Mouse (Mus musculus) kidney, adult 2 months (tissue): Measurements from ENCODE around the gene Myo9b. TPM values are rescaled to one million over a fixed set of nuclear protein-coding genes. Genes with fewer than 3 reads are reported as not detected.
A peak's percentile ranks its signal among the peaks of the same experiment; 100 is the strongest.

Source experiments
- DNase-seq: peaks from one replicate; pipeline ENCODE4 v3.0.0; 2021
- H3K27ac ChIP-seq: fragments of 200-500 bp; 2 replicates; pipeline ENCODE4 v1.5.1; 2012; ENCODE audit warnings: low read depth, low read length, control low read depth, inconsistent platforms; ENCODE audit not compliant: insufficient read depth
- H3K27me3 ChIP-seq: fragments of 200-500 bp; replicated peaks from 2 replicates; pipeline ENCODE4 v1.6.1; 2012; ENCODE audit warnings: mild to moderate bottlenecking, moderate library complexity, low read length, inconsistent platforms; ENCODE audit not compliant: control insufficient read depth, insufficient read depth
- H3K36me3 ChIP-seq: fragments of 200-500 bp; 2 replicates; pipeline ENCODE4 v1.6.1; 2012; ENCODE audit warnings: mild to moderate bottlenecking, moderate library complexity, low read length, inconsistent platforms; ENCODE audit not compliant: control insufficient read depth, insufficient read depth
- H3K4me1 ChIP-seq: fragments of 200-500 bp; 2 replicates; pipeline ENCODE4 v1.6.1; 2011; ENCODE audit warnings: low read length; ENCODE audit not compliant: control insufficient read depth, insufficient read depth
- H3K4me3 ChIP-seq: fragments of 200-500 bp; 2 replicates; pipeline ENCODE4 v1.5.1; 2011; ENCODE audit warnings: mild to moderate bottlenecking, low read depth, low read length, control low read depth; ENCODE audit not compliant: insufficient read depth
- CTCF ChIP-seq: fragments of 200-500 bp; conservative IDR thresholded peaks from 2 replicates; pipeline ENCODE4 v1.5.1; 2011; ENCODE audit warnings: low read depth, mild to moderate bottlenecking, control low read depth, low read length, moderate library complexity, mixed read lengths; ENCODE audit not compliant: insufficient read depth, insufficient read length
- POLR2A ChIP-seq: fragments of 200-500 bp; IDR thresholded peaks from one replicate; pipeline ENCODE4 v1.6.1; 2011; ENCODE audit warnings: low read depth, low read length, control low read depth
- WGBS: fragments of 180-500 bp; shearing (Covaris S2); methylation state at CpG from one replicate; pipeline ENCODE4 v1.1.7; 2018; 5-methylcytosine and 5-hydroxymethylcytosine counted together
- polyA plus RNA-seq: library from polyadenylated mRNA; depleted of rRNA; stranded (reverse); fragments of >200 nt; gene quantifications from 2 replicates; pipeline ENCODE4 v1.2.3, GENCODE M21; 2012

Myo9b gene
- polyA plus RNA-seq, 1 experiment, result 12.0 TPM

- Histone ChIP-seq H3K4me1 (no peaks in the 10 kb centered on the region; the same call in 1 of the 2 replicates), H3K4me3 (peak overlapping the region; percentile 76), H3K27me3 (no peaks in the 10 kb centered on the region), H3K27ac (peak overlapping the region; percentile 94), H3K36me3 (no peaks in the 10 kb centered on the region; the same call in 1 of the 2 replicates)
- no peak for DNase-seq
- 17% methylated on average over 17 of the region's 17 CpGs for WGBS
- TF ChIP-seq POLR2A (no peak), CTCF (no peak)
Measured at GRCm38 (mm10) chr8:71367529-71368176, 95.1 kb downstream of the Myo9b start.

- no peaks in the 10 kb centered on the region for H3K27me3 ChIP-seq
- no peak overlapping the region for H3K27ac ChIP-seq
- no peaks in the 10 kb centered on the region; the same call in 1 of the 2 replicates for H3K36me3 ChIP-seq
- no peaks in the 10 kb centered on the region; the same call in 1 of the 2 replicates for H3K4me1 ChIP-seq
- no peak for DNase-seq
- TF ChIP-seq CTCF (no peak), POLR2A (no peak)
- no peak overlapping the region for H3K4me3 ChIP-seq
Measured at GRCm38 (mm10) chr8:71368366-71368765, 95.9 kb downstream of the Myo9b start.

- TF ChIP-seq POLR2A, result no peak
- TF ChIP-seq CTCF, result no peak
- Histone ChIP-seq H3K27ac (no peak overlapping the region), H3K4me1 (no peaks in the 10 kb centered on the region; the same call in 1 of the 2 replicates), H3K36me3 (no peaks in the 10 kb centered on the region; the same call in 1 of the 2 replicates), H3K4me3 (no peak overlapping the region), H3K27me3 (no peaks in the 10 kb centered on the region)
- 95% methylated on average over 10 of the region's 10 CpGs for WGBS
- no peak for DNase-seq
Measured at GRCm38 (mm10) chr8:71369040-71369718, 96.7 kb downstream of the Myo9b start.

- Histone ChIP-seq H3K27ac (no peak overlapping the region), H3K4me1 (peaks cover 10% of the 10 kb centered on the region; the same call in 1 of the 2 replicates), H3K36me3 (peaks cover 2% of the 10 kb centered on the region; the same call in 1 of the 2 replicates), H3K4me3 (no peak overlapping the region), H3K27me3 (no peaks in the 10 kb centered on the region)
- TF ChIP-seq POLR2A (no peak), CTCF (no peak)
- 20% methylated on average over 5 of the region's 5 CpGs for WGBS
- DNase-seq, result no peak
Measured at GRCm38 (mm10) chr8:71370711-71371235, 98.3 kb downstream of the Myo9b start.

GRCm38 (mm10) chr8:71371236-71371848, 98.8 kb downstream of the Myo9b start, which contains the start of gene Ocel1:
TSS of gene Ocel1 (plus strand) at chr8:71371298.
- DNase-seq, result peak; percentile 99

GRCm38 (mm10) chr8:71372427-71372826, 99.9 kb downstream of the Myo9b start:
- Histone ChIP-seq H3K4me3 (no peak overlapping the region), H3K27ac (no peak overlapping the region), H3K4me1 (peaks cover 24% of the 10 kb centered on the region), H3K27me3 (no peaks in the 10 kb centered on the region), H3K36me3 (peaks cover 2% of the 10 kb centered on the region; the same call in 1 of the 2 replicates)
- WGBS, result 83% methylated on average over 12 of the region's 12 CpGs
- DNase-seq, result peak; percentile 12
- no peak for TF ChIP-seq CTCF
- TF ChIP-seq POLR2A, result peak; percentile 6

More at GRCm38 (mm10) chr8:71371236-71371848, 98.8 kb downstream of the Myo9b start, which contains the start of gene Ocel1:
- H3K27ac ChIP-seq, result peak within 1 kb of the TSS; percentile 90
- peak within 1 kb of the TSS; percentile 70 for H3K4me3 ChIP-seq
- TF ChIP-seq POLR2A (peak; percentile 77), CTCF (peak; percentile 83)
- peaks cover 13% of the 10 kb centered on the region; the same call in 1 of the 2 replicates for H3K4me1 ChIP-seq
- H3K27me3 ChIP-seq, result no peaks in the 10 kb centered on the region
- peaks cover 2% of the 10 kb centered on the region; the same call in 1 of the 2 replicates for H3K36me3 ChIP-seq
- under 1% methylated on average over 68 of the region's 68 CpGs for WGBS

GRCm38 (mm10) chr8:71373000-71373399, 100.5 kb downstream of the Myo9b start:
- H3K27me3 ChIP-seq, result no peaks in the 10 kb centered on the region
- H3K36me3 ChIP-seq, result peaks cover 2% of the 10 kb centered on the region; the same call in 1 of the 2 replicates
- 89% methylated on average over 3 of the region's 3 CpGs for WGBS
- no peak for TF ChIP-seq CTCF
- TF ChIP-seq POLR2A, result no peak
- no peak overlapping the region for H3K4me3 ChIP-seq
- H3K27ac ChIP-seq, result no peak overlapping the region
- DNase-seq, result no peak
- peaks cover 24% of the 10 kb centered on the region for H3K4me1 ChIP-seq
